Mouse (Mus musculus) midbrain, embryonic 14.5 days (tissue): ENCODE results near the gene Hnf1a. TPM values are rescaled to one million over a fixed set of nuclear protein-coding genes. Genes with fewer than 3 reads are reported as not detected.

Experiments used
- ATAC-seq: fragments of 200-750 bp; cut with Nextera tagmentation; 2 replicates; pipeline ENCODE4 v1.8.0; 2017; ENCODE audit warnings: moderate number of reproducible peaks, moderate library complexity; ENCODE audit not compliant: low FRiP score, low TSS enrichment
- DNase-seq: peaks from one replicate; pipeline ENCODE4 v3.0.0-alpha.2; 2015
- H3K27ac ChIP-seq: fragments of 300-500 bp; sonication (generic); replicated peaks from 2 replicates; pipeline ENCODE4 v1.5.1; 2014; ENCODE audit warnings: mild to moderate bottlenecking, low read depth, low read length, moderate library complexity
- H3K27me3 ChIP-seq: fragments of 300-500 bp; sonication (generic); 2 replicates; pipeline ENCODE4 v1.6.1; 2014; ENCODE audit warnings: low read length, control low read depth, mixed read lengths; ENCODE audit not compliant: control insufficient read depth, insufficient read depth
- H3K36me3 ChIP-seq: fragments of 300-500 bp; sonication (generic); 2 replicates; pipeline ENCODE4 v1.6.1; 2014; ENCODE audit warnings: low read length, control low read depth; ENCODE audit not compliant: control insufficient read depth, insufficient read depth
- H3K4me1 ChIP-seq: fragments of 300-500 bp; sonication (generic); 2 replicates; pipeline ENCODE4 v1.6.1; 2014; ENCODE audit warnings: mild to moderate bottlenecking, antibody characterized with exemption, low read length, control low read depth; ENCODE audit not compliant: control insufficient read depth, insufficient read depth
- H3K4me2 ChIP-seq: fragments of 300-500 bp; sonication (generic); 2 replicates; pipeline ENCODE4 v1.6.1; 2014; ENCODE audit warnings: mild to moderate bottlenecking, low read length, moderate library complexity
- H3K4me3 ChIP-seq: fragments of 300-500 bp; sonication (generic); replicated peaks from 2 replicates; pipeline ENCODE4 v1.5.1; 2014; ENCODE audit warnings: low read depth, low read length
- H3K9ac ChIP-seq: fragments of 300-500 bp; sonication (generic); replicated peaks from 2 replicates; pipeline ENCODE4 v1.6.1; 2014; ENCODE audit warnings: mild to moderate bottlenecking, low read length, moderate library complexity
- H3K9me3 ChIP-seq: fragments of 300-500 bp; sonication (generic); 2 replicates; pipeline ENCODE4 v1.6.1; 2016; ENCODE audit warnings: low read length, control low read depth, mixed read lengths; ENCODE audit not compliant: control insufficient read depth
- WGBS: fragments of 180-500 bp; shearing (Covaris S2); extraction: QIAGEN DNeasy Blood & Tissue Kit; methylation state at CpG from one replicate; pipeline ENCODE4 v1.1.7; 2014; 5-methylcytosine and 5-hydroxymethylcytosine counted together
- polyA plus RNA-seq: library from polyadenylated mRNA; unstranded; fragments of >200 nt; fragmentation: Nextera tagmentation; extraction: Ambion mirVana; gene quantifications from 2 replicates; pipeline ENCODE4 v1.2.1, GENCODE M21; 2014

Gene Hnf1a
- polyA plus RNA-seq, 1 experiment from 2014 or later, result not detected

- ATAC-seq, result no peak
- 84% methylated on average over 5 of the region's 5 CpGs for WGBS
- Histone ChIP-seq H3K27ac (no peak overlapping the region), H3K4me2 (no peak overlapping the region), H3K36me3 (no peaks in the 10 kb centered on the region), H3K27me3 (no peaks in the 10 kb centered on the region), H3K9ac (no peak overlapping the region), H3K9me3 (no peaks in the 10 kb centered on the region), H3K4me3 (no peak overlapping the region), H3K4me1 (no peaks in the 10 kb centered on the region)
- no peak for DNase-seq
Measured at GRCm38 (mm10) chr5:114958069-114958468, 12.8 kb downstream of the Hnf1a start.

- Histone ChIP-seq H3K9ac (no peak overlapping the region), H3K4me2 (no peak overlapping the region), H3K4me1 (no peaks in the 10 kb centered on the region), H3K27me3 (no peaks in the 10 kb centered on the region), H3K27ac (no peak overlapping the region), H3K9me3 (no peaks in the 10 kb centered on the region), H3K4me3 (no peak overlapping the region), H3K36me3 (peaks cover 17% of the 10 kb centered on the region)
- no peak for ATAC-seq
- DNase-seq, result no peak
- 91% methylated on average over 14 of the region's 14 CpGs for WGBS
Measured at GRCm38 (mm10) chr5:114953326-114953725, 17.6 kb downstream of the Hnf1a start.

GRCm38 (mm10) chr5:114951279-114951880, 19.5 kb downstream of the Hnf1a start:
- no peak overlapping the region for H3K4me2 ChIP-seq
- DNase-seq (no peak), ATAC-seq (no peak)
- H3K9me3 ChIP-seq, result no peaks in the 10 kb centered on the region
- H3K9ac ChIP-seq, result no peak overlapping the region
- no peak overlapping the region for H3K4me3 ChIP-seq
- H3K36me3 ChIP-seq, result peaks cover 36% of the 10 kb centered on the region
- 83% methylated on average over 21 of the region's 21 CpGs for WGBS
- no peak overlapping the region for H3K27ac ChIP-seq
- no peaks in the 10 kb centered on the region for H3K4me1 ChIP-seq
- H3K27me3 ChIP-seq, result no peaks in the 10 kb centered on the region

GRCm38 (mm10) chr5:114950669-114951068, 20.2 kb downstream of the Hnf1a start:
- no peaks in the 10 kb centered on the region for H3K9me3 ChIP-seq
- 59% methylated on average over 12 of the region's 12 CpGs for WGBS
- no peak for ATAC-seq
- no peak overlapping the region; the same call in 1 of the 2 replicates for H3K9ac ChIP-seq
- no peak overlapping the region for H3K27ac ChIP-seq
- no peak for DNase-seq
- H3K4me2 ChIP-seq, result no peak overlapping the region
- H3K4me3 ChIP-seq, result no peak overlapping the region
- H3K36me3 ChIP-seq, result peaks cover 43% of the 10 kb centered on the region
- no peaks in the 10 kb centered on the region for H3K27me3 ChIP-seq
- no peaks in the 10 kb centered on the region for H3K4me1 ChIP-seq

- H3K9me3 ChIP-seq, result no peaks in the 10 kb centered on the region
- H3K27me3 ChIP-seq, result no peaks in the 10 kb centered on the region
- H3K4me2 ChIP-seq, result no peak overlapping the region
- 66% methylated on average over 9 of the region's 9 CpGs for WGBS
- H3K4me3 ChIP-seq, result no peak overlapping the region
- no peak overlapping the region for H3K27ac ChIP-seq
- H3K36me3 ChIP-seq, result peaks cover 45% of the 10 kb centered on the region
- ATAC-seq (no peak), DNase-seq (no peak)
- H3K9ac ChIP-seq, result no peak overlapping the region
- H3K4me1 ChIP-seq, result no peaks in the 10 kb centered on the region
Measured at GRCm38 (mm10) chr5:114949812-114950211, 21.1 kb downstream of the Hnf1a start.

GRCm38 (mm10) chr5:114949316-114949715, 21.6 kb downstream of the Hnf1a start:
- Histone ChIP-seq H3K36me3 (peaks cover 45% of the 10 kb centered on the region), H3K4me2 (no peak overlapping the region), H3K27me3 (no peaks in the 10 kb centered on the region), H3K4me3 (no peak overlapping the region), H3K9me3 (no peaks in the 10 kb centered on the region), H3K4me1 (no peaks in the 10 kb centered on the region), H3K9ac (no peak overlapping the region), H3K27ac (no peak overlapping the region)
- WGBS, result 48% methylated on average over 5 of the region's 5 CpGs
- ATAC-seq (no peak), DNase-seq (peak; percentile 15)

- ATAC-seq, result no peak
- Histone ChIP-seq H3K9ac (no peak overlapping the region), H3K27me3 (no peaks in the 10 kb centered on the region), H3K4me1 (no peaks in the 10 kb centered on the region), H3K36me3 (peaks cover 45% of the 10 kb centered on the region), H3K4me3 (no peak overlapping the region), H3K4me2 (no peak overlapping the region), H3K27ac (no peak overlapping the region), H3K9me3 (no peaks in the 10 kb centered on the region)
- 71% methylated on average over 6 of the region's 6 CpGs for WGBS
- peak; percentile 58 for DNase-seq
Measured at GRCm38 (mm10) chr5:114948891-114949290, 22.0 kb downstream of the Hnf1a start.

GRCm38 (mm10) chr5:114945072-114945471, 25.8 kb downstream of the Hnf1a start:
- no peak overlapping the region for H3K9ac ChIP-seq
- no peak overlapping the region for H3K27ac ChIP-seq
- H3K4me1 ChIP-seq, result 0 out of 2 replicates have a peak, but pooled peaks cover 10% of the 10 kb centered on the region
- ATAC-seq, result no peak
- WGBS, result 98% methylated on average over 10 of the region's 10 CpGs
- no peaks in the 10 kb centered on the region for H3K9me3 ChIP-seq
- H3K36me3 ChIP-seq, result peaks cover 45% of the 10 kb centered on the region
- DNase-seq, result no peak
- H3K27me3 ChIP-seq, result no peaks in the 10 kb centered on the region
- no peak overlapping the region for H3K4me3 ChIP-seq
- no peak overlapping the region for H3K4me2 ChIP-seq

GRCm38 (mm10) chr5:114942766-114943130, 28.1 kb downstream of the Hnf1a start:
- WGBS, result 40% methylated on average over 4 of the region's 4 CpGs
- Histone ChIP-seq H3K9ac (peak overlapping the region; percentile 91), H3K36me3 (peaks cover 23% of the 10 kb centered on the region), H3K4me3 (peak overlapping the region; percentile 90), H3K27ac (peak overlapping the region; percentile 86), H3K4me2 (peak overlapping the region; percentile 77), H3K4me1 (0 out of 2 replicates have a peak, but pooled peaks cover 10% of the 10 kb centered on the region), H3K9me3 (peaks cover 4% of the 10 kb centered on the region; the same call in 1 of the 2 replicates), H3K27me3 (no peaks in the 10 kb centered on the region)
- no peak for ATAC-seq
- no peak for DNase-seq
